9 mouse cellular contexts compared by ENCODE assay signal in genomic region chr9:58174818-58175251, GRCm38 (mm10). TPM values are rescaled to one million over a fixed set of nuclear protein-coding genes. Genes with fewer than 3 reads are reported as not detected.
DNase-seq lines count a peak whose midpoint lies in the region; ATAC-seq and TF ChIP-seq lines count a peak whose summit lies in the region.
"Had no signal": no experiment of that assay in that cellular context is flagged by ENCODE, and none has a peak within 500 bp of the region (broad histone marks: within the 10 kb centered on the region; RNA-seq: fewer than 3 reads in every experiment).

No protein-coding gene starts in this region.

- no peak overlapping the region for H3K4me3 ChIP-seq in layer of hippocampus, adult 2 months
- H3K4me3 ChIP-seq in embryonic fibroblast, embryonic 13.5 days (ENCODE audit: insufficient read depth, low read length): no peak overlapping the region
- H3K4me3 ChIP-seq in limb, embryonic 13.5 days: no peak overlapping the region

- peaks cover 11% of the 10 kb centered on the region for H3K4me1 ChIP-seq in embryonic fibroblast, embryonic 13.5 days (ENCODE audit: control insufficient read depth, insufficient read depth, low read length)
- H3K4me1 ChIP-seq in limb, embryonic 13.5 days: peaks cover 24% of the 10 kb centered on the region

- peak; percentile 51; the same call in 1 of the 2 replicates for ATAC-seq in limb, embryonic 13.5 days (ENCODE audit: low FRiP score, low read depth)

- no peak overlapping the region for H3K9ac ChIP-seq in limb, embryonic 13.5 days

- no peak for TF ChIP-seq POLR2A in embryonic fibroblast, embryonic 13.5 days (IDR thresholded peaks at IDR 0.05; ENCODE audit: low read depth, low read length)

- H3K4me2 ChIP-seq in limb, embryonic 13.5 days (replicated peaks): no peak overlapping the region

- WGBS in limb, embryonic 13.5 days: 29% methylated on average over 5 of the region's 5 CpGs

- H3K27ac ChIP-seq in layer of hippocampus, adult 2 months: peak overlapping the region; percentile 97
- peak overlapping the region; percentile 41; the same call in 1 of the 2 replicates for H3K27ac ChIP-seq in embryonic fibroblast, embryonic 13.5 days (ENCODE audit: insufficient read depth, low read length)
- H3K27ac ChIP-seq in limb, embryonic 13.5 days: no peak overlapping the region; the same call in 1 of the 2 replicates
- H3K27ac ChIP-seq: macrophage had no signal

- peak in 1 of 2 experiments; percentile 59 for DNase-seq in layer of hippocampus, adult 2 months (ENCODE audit: low spot score in 2 of 2)
- DNase-seq in layer of hippocampus, postnatal 25 days (ENCODE audit: extremely low spot score in 1 of 2, low spot score in 1 of 2): no peak
- DNase-seq in NIH3T3 (ENCODE audit: low read depth): peak; percentile 12
- DNase-seq in spleen, postnatal 10 days (ENCODE audit: low spot score in 2 of 2): no peak
- DNase-seq in cerebellum, postnatal 14 days: no peak
- DNase-seq: gastrocnemius, postnatal 36 days had no signal

- no peaks in the 10 kb centered on the region for H3K9me3 ChIP-seq in limb, embryonic 13.5 days

- H3K27me3 ChIP-seq in limb, embryonic 13.5 days: no peaks in the 10 kb centered on the region

- no peaks in the 10 kb centered on the region for H3K36me3 ChIP-seq in limb, embryonic 13.5 days

- TF ChIP-seq CTCF in layer of hippocampus, adult 2 months (conservative IDR thresholded peaks at IDR 0.05): no peak
- no peak for TF ChIP-seq CTCF in embryonic fibroblast, embryonic 13.5 days (IDR thresholded peaks at IDR 0.05; ENCODE audit: borderline replicate concordance, insufficient read depth, low read length)

RNA-seq across cellular contexts. Expression of gene Islr, which starts 29.3 kb away (rescaled TPM):
- 10 to 100 TPM; 12.8 to 14.2 TPM for total RNA-seq in layer of hippocampus, adult 2 months (2021)
- 10 to 100 TPM; 11.3 to 15.0 TPM for total RNA-seq in layer of hippocampus, postnatal 25 days (2021)
- 17.8 and 36.3 TPM in 2 replicates for polyA plus RNA-seq in embryonic fibroblast, embryonic 13.5 days (2011; ENCODE audit: insufficient read length, low read depth, missing spikeins)
- 207 and 210 TPM in 2 replicates for polyA plus RNA-seq in limb, embryonic 13.5 days (2015; fragmentation: Nextera tagmentation; extraction: Ambion mirVana)
- polyA plus RNA-seq: macrophage had no signal

RNA-seq across cellular contexts. Expression of gene Islr2, which starts 29.3 kb away (rescaled TPM):
- 100 to 1,000 TPM; 134 to 136 TPM for total RNA-seq in layer of hippocampus, adult 2 months (2021)
- total RNA-seq in layer of hippocampus, postnatal 25 days (2021): 100 to 1,000 TPM; 152 TPM
- 0.30 TPM in 1 of 2 replicates, not detected in the other for polyA plus RNA-seq in embryonic fibroblast, embryonic 13.5 days (2011; ENCODE audit: insufficient read length, low read depth, missing spikeins)
- polyA plus RNA-seq in limb, embryonic 13.5 days (2015; fragmentation: Nextera tagmentation; extraction: Ambion mirVana): 2.0 and 2.1 TPM in 2 replicates
- polyA plus RNA-seq: macrophage had no signal

RNA-seq across cellular contexts. Expression of gene Ccdc33, which starts 56.2 kb away (rescaled TPM):
- total RNA-seq in layer of hippocampus, adult 2 months (2021): under 1 TPM; 0.29 to 0.49 TPM
- total RNA-seq in layer of hippocampus, postnatal 25 days (2021): 1 to 10 TPM in 1 of 2 experiments, under 1 TPM in 1; 0.49 to 2.4 TPM
- polyA plus RNA-seq in embryonic fibroblast, embryonic 13.5 days (2011; ENCODE audit: insufficient read length, low read depth, missing spikeins): not detected in 2 replicates
- polyA plus RNA-seq in limb, embryonic 13.5 days (2015; fragmentation: Nextera tagmentation; extraction: Ambion mirVana): 0.15 and 0.20 TPM in 2 replicates
- total RNA-seq: gastrocnemius, postnatal 36 days had no signal
- polyA plus RNA-seq: macrophage had no signal
